Mouse (Mus musculus): Measurements from ENCODE around the gene Dok1. TPM values are rescaled to one million over a fixed set of nuclear protein-coding genes. Genes with fewer than 3 reads are reported as not detected.
A peak's percentile ranks its signal among the peaks of the same experiment; 100 is the strongest.

Gene Dok1
- total RNA-seq, 2 experiments from 2014 or later, result 16.1 to 25.8 TPM

DNA sequence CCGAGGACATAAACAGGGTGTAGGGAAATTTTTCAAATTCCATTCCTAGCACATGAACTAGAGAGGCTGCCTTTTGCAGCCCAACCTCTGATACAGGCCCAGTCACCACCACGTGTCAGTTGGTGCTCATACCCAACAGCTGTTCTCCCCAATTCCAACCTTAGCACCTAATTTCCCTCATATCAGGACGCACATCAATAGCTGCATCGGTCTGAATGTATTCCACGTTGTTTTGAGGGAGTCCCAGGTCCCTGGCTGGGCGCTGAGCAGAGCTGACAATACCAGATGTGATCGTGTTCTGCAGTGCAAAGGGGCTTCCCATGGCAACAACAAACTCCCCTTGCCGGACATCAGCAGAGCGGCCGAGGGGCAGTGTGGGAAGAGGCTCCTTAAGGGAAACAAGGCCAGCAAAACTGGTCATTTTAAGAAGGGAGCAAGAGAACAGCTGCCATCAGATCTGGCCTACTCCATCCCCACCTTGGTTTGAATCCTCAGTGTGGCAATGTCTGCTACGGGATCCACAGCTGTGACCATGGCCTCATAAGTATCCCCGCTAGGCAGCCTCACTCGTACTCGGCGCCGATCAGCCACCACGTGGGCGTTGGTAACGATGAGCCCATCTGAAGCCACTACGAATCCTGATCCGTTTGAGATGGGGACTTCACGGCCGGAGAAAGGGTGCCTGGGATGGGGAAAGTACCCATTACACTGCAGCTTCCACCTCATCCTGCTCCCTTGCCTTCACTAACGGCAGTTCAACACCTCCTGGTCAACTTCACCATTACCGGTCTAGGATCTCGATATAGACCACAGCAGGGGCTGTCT lies 20.1 kb upstream of the Dok1 start:
- peak; percentile 25 for ATAC-seq (replicated peaks; ENCODE audit: poor library complexity, severe bottlenecking)

DNA sequence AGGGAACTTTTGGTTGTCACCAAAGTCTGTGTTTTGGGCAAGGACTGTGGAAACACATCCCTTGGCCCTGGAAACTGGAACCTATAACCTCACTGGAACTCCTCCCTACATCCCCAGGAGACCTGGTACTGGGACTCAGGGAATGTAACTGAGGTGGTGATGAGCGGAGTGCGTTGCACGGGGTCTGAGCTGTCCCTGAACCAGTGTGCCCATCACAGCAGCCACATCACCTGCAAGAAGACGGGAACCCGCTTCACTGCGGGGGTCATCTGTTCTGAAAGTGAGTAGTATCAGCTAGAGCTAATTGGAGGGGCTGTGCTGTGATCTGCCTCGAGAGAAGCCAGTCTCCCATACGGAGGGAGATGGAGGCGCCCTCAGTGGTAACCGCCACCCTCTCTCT lies 16.1 kb upstream of the Dok1 start:
- no peak for ATAC-seq (replicated peaks; ENCODE audit: poor library complexity, severe bottlenecking)

DNA sequence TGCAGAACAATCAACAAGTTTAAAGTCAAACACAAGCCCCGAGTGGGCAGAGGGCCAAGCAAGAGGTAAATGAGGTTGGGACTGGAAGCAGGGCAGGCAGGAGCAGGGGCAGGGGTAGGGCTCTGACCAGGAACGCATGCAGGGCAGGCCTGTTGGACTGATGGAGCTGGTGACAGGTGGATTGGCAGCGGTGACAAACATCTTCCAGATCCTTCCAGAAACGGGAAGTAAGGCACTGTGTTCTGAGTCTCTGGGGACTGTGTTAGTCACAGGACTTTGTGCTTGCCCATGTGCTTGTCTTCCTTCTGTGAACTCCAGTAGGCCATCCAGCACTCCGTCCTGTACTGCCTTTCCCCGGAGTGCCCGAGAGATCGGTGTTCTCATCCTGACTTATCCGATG lies 11.5 kb upstream of the Dok1 start:
- peak; percentile 82 for ATAC-seq (replicated peaks; ENCODE audit: poor library complexity, severe bottlenecking)

DNA sequence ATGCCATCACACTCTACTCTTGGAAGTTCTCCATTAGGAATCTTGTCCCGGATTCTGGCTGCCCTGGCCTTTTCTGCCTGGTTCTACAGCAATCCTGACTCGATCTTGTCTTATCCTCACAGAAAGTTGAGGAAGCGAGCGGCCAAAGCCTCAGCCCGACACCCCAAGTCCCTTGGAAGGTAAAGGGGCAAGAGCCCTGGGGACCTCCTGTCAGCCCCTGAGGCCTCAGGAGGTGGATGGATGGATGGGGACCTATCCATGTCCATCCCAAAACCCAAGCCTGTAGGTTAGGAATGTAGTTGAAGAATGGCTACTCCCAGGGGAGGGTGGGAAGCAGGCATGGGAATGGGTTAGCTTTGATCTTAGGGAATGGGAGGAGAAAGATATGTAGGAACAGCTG lies 10.7 kb upstream of the Dok1 start:
- ATAC-seq (replicated peaks; ENCODE audit: poor library complexity, severe bottlenecking), result no peak

DNA sequence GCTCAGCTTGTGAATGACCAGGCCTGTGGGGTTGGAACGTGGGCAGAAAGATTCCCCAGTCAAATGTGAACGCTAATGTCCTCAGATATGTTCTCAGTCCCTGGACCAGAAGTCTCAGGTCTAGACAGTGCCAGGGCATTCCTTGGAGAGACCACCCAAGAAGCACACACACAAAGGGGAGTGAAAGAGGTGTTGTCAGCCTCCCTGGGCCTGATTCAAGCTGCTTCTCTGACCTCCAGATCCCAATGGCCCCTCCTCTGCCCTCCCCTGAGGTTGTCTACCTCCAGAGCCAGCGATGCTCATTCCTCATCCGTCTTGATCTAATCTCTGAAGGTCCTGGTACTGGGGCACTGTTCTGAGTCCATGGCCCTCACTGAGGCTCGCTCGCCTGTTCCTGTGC lies 10.3 kb upstream of the Dok1 start:
- no peak for ATAC-seq (replicated peaks; ENCODE audit: poor library complexity, severe bottlenecking)

DNA sequence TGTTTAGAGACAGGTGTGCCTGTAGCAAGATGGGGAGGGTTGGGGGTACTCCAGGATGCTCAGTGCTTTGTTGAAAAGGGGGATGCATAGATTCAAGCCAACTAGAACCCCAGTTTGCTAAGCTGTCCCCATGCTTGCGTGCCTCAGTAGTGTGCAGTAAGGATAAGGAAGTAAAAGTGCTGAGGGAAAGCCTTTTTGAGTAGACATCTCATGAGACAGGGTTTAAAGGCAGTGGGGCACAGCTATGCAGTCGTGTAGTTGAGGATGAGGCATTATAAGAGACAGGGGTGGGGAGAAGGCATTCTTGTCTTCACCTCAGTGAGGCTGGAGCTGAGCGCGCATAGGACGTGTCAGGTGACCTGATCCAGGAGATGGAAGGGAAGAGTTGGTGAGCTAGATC lies 7.3 kb upstream of the Dok1 start:
- no peak for ATAC-seq (replicated peaks; ENCODE audit: poor library complexity, severe bottlenecking)

DNA sequence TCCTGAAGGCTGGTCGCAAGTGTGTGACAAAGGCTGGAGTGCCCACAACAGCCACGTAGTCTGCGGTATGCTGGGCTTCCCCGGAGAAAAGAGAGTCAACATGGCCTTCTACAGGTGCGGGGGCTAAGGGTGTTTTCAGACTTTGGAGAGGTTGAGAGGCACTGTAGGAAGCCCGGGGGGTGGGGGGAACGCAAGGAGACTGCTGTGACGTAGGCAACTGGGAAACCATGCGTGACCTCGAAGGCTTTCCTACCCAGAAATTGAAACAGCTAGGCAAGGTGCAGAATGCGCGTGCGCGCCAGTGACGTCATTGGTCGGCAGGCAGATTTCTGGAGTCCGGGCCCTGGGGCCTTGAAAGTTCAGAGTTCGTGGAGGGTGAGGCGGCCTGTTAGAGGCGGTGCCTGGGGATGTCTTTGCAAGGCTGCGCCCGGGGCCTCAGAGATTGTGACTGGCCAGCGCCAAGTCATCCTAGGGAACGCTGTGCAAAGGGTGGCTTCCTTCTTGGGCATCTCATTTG lies 5.3 kb upstream of the Dok1 start:
- ATAC-seq (replicated peaks; ENCODE audit: poor library complexity, severe bottlenecking), result peak; percentile 74

DNA sequence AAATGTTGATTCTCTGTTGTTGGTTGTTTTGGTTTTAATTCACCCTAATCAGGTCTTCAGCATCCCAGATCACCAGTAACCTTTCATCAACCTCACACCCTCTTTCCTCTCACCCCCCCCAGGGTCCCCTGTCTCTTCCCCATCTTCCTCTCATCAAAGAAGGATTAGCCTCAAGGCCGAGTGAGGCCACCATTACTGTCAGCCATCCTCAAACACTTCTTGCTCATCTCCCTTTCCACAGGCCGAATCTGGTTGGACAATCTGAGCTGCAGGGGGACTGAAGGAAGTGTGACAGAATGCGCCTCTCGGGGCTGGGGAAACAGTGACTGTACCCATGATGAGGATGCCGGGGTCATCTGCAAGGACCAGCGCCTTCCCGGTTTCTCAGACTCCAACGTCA lies 3.9 kb upstream of the Dok1 start:
- ATAC-seq (replicated peaks; ENCODE audit: poor library complexity, severe bottlenecking), result no peak

DNA sequence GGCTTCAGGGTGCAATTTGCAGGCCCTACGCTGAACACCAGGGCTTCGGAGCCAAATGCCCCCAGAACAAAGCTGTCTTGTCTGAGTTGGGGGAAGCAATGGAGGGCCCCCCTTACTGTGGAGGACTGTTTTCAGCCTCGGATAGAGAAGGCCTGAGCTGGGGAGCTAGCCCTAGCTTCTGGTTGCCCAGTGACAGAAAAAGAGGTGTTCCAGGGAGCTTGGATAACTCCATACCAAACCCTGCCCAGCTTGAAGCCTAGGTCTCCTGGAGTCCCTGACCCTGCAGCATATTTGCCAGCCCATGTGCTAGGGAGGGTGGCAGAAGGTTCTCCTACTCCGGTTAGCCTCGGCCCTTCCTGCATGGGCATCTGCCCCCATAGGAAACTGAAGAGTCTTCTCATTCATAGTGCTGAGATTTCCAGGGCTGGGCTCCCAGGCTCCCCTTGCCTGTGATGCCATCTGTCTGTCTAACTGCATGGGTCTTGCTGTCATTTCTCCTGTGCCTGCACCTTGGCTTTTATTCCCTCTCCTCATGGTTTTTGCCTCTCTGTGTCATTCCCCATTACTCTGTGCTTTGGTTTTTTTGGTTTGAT lies 1.3 kb upstream of the Dok1 start:
- ATAC-seq (replicated peaks; ENCODE audit: poor library complexity, severe bottlenecking), result no peak

DNA sequence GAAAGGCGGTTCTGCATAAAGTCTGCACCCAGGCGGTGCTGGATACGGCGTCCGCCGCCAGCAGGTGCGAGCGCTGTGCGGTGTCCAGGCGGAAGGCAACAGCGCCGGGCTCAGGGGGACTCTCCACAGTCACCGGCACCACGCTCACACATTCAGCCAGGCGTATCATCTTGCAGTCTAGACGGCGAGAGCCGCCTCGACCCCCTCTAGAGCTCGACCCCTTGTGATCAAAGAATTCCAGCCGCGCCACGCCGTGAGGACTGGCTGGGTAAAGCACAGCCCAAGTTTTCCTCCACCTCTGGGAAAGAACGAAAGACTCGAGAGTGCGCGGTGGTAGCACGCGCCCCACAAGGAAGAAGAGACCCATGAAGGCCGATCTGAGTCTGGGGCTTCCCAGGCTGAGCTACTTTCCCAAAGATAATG lies 491 bp downstream of the Dok1 start:
- peak; percentile 58 for ATAC-seq (replicated peaks; ENCODE audit: poor library complexity, severe bottlenecking)

DNA sequence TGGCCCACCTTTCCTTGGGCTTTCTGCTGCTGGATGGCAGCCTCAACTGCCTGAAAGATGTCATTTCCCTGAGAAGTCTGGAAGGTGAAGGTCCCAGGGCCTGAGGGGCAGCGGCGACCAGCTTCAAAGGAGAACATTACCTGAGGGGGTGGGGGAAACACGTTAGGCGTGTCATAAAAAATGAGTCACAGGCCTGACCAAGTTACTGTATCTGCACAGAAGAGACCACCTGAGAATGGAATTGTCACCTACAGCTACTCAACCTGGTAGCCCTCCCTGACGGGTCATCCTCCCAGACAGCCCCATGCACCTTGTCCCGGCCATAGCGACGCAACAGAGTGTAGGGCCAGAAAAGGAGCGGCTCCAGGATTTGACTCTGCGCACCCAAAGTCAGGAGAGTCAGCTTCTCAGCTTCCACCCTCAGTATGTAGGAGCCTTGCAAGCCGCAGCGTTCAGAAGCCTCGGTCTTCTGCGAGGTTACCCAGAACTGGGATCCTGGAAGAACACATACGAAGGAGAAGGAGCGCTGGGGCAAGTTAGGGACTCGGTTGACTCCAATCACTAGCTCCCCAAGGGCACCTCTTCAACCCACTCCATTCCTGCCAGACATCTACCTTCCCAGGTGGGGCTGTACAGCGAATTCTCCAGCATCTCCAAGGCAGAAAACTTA lies 1.2 kb downstream of the Dok1 start:
- ATAC-seq (replicated peaks; ENCODE audit: poor library complexity, severe bottlenecking), result no peak

DNA sequence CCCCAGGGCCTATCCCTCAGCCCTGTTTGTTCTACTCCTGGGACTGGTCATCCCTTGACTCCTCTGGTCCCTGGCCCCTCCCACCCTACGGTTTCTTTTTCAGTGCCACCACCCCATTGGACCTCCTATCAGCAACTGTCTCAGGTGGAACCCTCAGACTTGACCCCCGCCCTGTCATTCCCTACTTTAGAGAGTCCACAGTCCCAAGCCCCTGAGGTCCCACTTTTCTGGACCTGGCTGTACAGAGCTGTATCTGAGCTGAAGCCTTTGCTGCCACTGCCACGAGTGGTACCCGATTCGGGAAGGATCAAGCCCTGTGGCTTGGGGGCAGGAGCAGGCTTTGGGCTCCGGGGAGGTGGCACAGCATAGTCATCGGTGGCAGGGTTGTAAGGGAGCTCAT lies 2.2 kb downstream of the Dok1 start:
- ATAC-seq (replicated peaks; ENCODE audit: poor library complexity, severe bottlenecking), result no peak

DNA sequence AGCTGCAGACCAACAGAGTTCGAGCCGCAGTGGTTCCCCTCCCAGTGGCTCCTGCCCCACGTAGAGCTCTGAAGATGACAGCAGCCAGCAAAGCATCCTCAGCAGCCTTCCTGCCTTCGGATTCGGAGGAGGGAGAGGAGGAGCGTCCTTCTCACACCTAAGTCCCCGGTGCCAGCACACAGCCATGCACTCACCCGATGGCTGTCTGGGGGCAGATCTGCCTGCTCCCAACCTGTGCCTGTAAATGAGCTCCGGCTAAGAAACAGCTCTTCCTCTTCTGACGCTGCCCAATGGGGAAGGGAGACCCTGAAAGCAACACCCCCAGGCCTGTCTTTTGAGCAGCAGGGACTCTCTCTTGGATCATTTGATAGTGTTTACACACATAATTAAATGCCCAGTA lies 3.5 kb downstream of the Dok1 start:
- ATAC-seq (replicated peaks; ENCODE audit: poor library complexity, severe bottlenecking), result no peak

DNA sequence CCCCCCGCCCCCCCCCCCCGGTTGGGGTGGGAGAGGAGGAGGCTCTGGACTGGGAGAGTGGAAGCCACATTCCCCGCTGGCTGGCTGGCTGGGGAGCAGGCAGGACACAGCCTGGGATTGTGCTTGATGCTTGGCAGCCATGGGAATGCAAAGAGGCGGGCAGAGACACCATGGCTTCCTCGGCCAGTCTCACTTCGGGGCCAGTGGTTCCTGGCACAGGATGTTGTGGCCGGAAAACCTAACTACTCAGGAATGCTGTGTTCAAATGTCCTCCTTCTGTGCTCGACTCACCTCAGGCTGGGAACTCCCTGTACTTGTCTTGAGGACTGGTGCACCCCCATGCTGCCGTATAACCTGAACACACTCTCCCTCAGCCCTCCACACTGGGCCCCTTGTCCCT lies 5.6 kb downstream of the Dok1 start:
- ATAC-seq (replicated peaks; ENCODE audit: poor library complexity, severe bottlenecking), result no peak

DNA sequence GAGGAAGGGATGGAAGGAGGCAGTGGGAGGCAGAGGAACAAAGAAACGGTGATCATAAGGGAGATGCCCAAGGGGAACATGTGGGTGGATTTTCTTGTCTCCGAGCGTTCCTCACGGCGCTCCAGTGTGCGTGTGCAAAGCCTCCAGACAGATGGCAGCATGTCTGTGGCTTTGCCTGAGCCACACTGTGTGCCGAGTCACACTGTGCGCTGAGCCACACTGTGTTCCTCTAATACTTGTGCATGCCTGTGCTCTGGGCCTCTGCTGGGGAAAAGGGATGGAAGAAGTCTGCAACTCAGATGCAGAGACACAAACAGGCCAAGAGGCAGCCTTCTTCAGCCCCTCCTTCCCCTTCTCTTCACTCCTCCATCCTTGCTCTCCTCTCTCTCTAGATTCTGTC lies 6.0 kb downstream of the Dok1 start:
- ATAC-seq (replicated peaks; ENCODE audit: poor library complexity, severe bottlenecking), result no peak

DNA sequence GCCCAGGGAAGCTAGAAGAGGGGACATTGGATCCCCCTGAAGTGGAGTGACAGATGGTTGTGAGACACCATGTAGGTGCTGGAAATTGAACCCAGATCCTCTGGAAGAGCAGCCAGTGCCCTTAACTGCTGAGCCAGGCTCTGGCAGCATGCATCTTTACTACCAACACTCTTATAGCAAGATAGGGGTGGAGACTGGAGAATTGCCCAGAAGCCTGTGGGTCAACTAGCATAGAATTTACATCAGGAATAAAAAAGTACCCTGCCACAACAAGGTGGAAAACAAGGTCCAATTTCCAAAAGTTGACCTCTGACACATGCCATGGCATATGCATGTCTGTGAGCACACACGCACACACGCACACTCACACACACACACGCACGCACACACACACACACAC lies 8.1 kb downstream of the Dok1 start:
- ATAC-seq (replicated peaks; ENCODE audit: poor library complexity, severe bottlenecking), result no peak

DNA sequence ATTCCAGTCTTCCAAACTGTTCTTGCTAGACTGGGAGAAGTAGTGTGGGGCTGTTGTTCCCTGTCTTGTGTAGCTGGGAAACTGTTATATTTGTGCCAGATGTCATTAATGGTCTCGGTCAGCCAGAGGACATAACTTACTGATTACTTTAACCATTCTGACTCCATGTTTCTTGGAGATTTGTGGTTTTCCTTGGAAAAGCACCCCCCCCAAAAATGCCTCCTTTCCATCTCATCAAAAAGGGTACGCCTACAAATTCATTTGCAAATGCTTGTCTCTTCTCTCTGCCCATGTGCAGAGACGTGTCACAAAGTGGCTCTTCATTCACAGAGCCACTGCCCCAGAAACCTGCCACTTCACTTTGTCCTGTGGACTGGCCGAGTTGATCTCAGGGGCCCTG lies 8.8 kb downstream of the Dok1 start:
- peak; percentile 64 for ATAC-seq (replicated peaks; ENCODE audit: poor library complexity, severe bottlenecking)

DNA sequence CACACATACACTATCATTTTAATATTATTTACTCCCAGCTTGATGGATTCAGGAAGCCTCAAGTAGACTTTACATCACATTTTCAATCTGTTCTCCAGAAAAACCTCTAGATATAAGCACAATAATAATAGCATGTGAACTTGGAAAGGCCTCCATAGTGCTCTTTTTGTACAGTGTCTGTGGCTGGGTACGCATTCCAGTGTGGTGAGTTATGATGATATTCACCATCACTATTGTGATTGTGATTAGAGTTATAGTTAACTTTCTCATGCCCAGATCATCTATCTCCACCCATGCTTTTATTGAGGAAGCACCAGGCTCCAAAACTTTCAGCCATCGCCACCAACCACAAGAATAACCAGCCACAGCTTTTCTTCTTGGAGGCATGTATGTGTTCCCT lies 9.5 kb downstream of the Dok1 start:
- no peak for ATAC-seq (replicated peaks; ENCODE audit: poor library complexity, severe bottlenecking)

DNA sequence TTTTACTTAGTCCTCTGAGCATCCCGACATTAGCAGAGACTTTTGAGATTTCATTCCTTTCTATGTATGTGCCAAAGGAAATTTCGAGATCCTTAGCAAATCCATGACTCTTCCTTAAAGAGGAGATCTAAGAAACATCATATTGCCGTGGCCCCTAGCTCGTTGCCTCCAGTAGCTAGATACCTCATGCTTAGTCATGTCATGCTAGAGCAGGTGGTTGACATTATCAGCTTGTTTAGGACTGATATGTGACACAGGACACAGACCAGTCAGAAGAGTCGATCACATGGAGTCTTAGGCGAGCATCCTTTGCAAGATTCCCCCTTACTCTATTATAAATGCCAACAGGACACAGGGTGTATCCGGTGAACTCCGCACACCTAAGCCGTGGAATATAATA lies 10.3 kb downstream of the Dok1 start:
- ATAC-seq (replicated peaks; ENCODE audit: poor library complexity, severe bottlenecking), result no peak

DNA sequence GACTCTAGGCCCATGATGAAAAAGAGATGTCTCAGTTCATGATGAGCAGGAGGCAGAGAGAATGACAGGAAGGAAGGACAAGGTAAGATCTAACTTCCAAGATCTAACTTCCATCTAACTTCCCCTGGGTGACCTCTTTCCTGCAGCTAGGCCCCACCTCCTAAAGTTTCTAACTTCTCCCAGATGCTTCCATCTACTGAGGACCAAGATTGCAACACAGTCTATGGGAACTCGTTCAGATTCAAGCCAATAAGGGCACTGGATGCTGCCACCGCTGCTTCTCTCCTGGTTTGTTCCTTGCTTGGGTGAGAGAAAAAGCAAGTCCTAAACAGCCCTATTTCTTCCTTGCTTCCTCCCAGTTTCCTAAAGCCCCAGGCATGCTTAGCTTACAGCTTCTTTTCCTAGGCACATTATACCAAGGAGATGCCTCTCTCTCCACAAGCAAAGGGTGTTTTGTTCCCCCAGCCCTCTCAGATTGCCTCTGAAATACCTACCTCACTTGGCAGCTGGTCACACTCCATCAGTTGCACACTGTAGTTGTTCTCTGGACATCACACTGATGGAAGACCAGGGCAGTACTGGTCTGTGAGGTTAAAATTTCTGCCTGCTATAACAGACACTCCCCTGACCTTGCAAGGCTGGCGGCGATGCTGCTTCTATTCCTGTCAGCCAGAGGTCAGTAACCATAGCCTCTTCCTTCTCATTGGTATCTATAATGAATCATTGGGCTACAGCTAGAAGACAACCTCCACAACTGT lies 12.3 kb downstream of the Dok1 start:
- ATAC-seq (replicated peaks; ENCODE audit: poor library complexity, severe bottlenecking), result no peak

DNA sequence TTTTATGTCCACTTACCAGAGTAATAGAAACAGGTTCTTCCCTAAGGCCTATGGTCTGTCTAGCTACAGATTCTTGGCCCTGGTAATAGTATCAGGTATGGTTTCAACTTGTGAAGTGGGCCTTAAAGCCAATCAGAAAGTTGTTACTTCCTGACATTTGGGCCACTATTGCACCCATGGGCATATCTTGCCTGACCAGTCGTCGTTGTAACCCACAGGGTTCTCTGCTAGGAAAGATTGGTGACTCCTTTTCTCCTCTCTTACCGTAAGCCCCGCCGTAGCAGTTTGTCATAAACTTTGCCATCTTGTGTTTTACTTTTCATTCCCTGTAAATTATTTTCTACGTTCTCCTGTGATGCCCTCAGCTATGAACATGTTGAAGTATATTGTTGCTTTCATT lies 13.2 kb downstream of the Dok1 start:
- no peak for ATAC-seq (replicated peaks; ENCODE audit: poor library complexity, severe bottlenecking)

All from granulocyte monocyte progenitor cell, adult 5-6 weeks (primary cell).